Mouse (Mus musculus) liver, adult 2 months (tissue): ENCODE data around the gene 4930562C15Rik.

Experiments
- CTCF ChIP-seq: fragments of 200-500 bp; IDR thresholded peaks from 2 replicates; pipeline ENCODE4 v1.5.1; 2011; ENCODE audit warnings: low read depth, low read length, control low read depth
- POLR2A ChIP-seq: fragments of 200-500 bp; IDR thresholded peaks from 2 replicates; pipeline ENCODE4 v1.6.1; 2011; ENCODE audit warnings: low read length, control low read depth; ENCODE audit not compliant: insufficient read depth; ENCODE audit errors: extremely low read depth

DNA sequence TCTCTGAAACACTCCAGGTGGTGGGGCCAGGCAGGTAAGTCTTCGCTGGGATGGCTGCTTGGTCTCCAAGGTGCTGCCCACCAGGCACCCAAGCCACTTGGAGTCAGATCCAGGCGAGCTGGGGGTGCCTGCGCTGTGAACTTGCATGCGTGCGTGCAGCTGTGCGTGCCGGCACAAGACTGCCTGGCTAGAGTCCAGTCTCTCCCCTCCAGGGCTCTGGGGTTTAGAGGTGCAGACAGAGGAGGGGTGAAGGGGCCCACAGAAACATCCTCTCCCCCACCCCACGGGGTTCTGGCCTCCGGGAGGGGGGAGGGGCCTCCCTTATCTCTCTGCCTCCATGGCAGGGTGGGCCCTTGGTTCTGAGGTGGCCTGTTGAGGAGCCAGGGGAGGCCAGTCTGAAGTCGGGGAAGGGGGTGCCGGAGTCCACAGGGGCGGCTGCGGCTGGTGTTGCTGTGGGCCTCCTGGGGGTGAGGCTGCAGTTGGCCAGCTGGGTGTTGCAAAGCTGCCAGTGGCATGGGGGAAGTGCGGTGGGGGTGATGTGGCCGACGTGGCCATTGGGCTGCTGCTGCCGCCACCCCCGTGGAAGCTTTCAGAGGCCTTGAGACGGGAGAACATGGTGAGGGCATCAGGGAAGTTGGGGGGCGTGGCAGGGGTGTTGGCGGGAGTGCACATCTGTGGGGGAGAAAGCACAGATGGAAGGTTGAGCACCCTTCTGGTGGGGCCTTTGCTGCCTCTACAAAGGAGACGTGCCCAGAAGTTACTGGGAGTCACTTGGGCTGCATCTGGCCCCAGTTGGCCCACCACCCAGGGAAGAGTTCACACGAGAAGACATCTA lies 40.2 kb downstream of the 4930562C15Rik start:
- TF ChIP-seq POLR2A (no peak), CTCF (no peak)
